Mouse (Mus musculus): Measurements from ENCODE around the gene Mef2b. TPM values are rescaled to one million over a fixed set of nuclear protein-coding genes. Genes with fewer than 3 reads are reported as not detected.
A peak's percentile ranks its signal among the peaks of the same experiment; 100 is the strongest.

Gene Mef2b
- total RNA-seq, 2 experiments from 2014 or later: 0.26 to 0.56 TPM

DNA sequence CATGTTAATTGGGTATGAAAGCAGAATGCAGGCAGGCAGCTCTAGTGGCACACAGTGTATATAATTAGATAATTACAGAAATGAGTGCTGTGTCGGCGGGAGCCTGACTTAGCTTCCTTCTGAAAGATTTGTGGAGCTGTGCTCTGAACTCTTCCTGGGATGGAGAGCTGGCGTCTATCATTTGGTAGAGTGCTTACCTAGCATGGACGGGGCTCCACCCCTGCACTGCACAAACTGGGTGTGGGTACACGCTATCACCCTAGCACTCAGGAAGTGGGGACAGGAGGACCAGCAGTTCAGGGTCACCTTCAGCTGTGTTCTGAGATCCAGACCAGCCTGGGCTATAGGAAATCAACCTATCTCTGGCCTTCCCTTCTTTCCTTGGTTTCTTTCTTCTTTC, 33.8 kb downstream of the Mef2b start:
- no peak for DNase-seq (ENCODE audit: low spot score in 2 of 2)

DNA sequence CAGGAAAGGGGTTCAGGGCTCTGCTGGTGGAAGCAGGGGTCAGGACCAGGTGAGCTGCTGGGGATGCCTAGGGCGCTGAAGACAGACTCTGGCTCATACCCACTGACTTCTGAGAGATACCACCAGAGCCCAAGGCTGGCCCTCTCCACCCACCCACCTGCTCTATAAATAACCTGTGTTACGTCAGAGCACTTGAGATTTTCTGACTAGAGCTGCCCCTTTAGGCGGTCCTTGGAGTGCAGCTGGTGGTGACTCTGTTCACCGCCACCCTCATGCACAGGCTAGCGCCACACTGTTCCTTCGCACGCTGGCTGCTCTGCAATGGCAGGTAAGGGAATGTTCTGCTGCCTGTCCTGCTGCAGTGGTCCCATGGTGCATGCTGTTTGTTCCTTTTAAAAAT, 34.6 kb downstream of the Mef2b start:
- no peak for DNase-seq (ENCODE audit: low spot score in 2 of 2)

DNA sequence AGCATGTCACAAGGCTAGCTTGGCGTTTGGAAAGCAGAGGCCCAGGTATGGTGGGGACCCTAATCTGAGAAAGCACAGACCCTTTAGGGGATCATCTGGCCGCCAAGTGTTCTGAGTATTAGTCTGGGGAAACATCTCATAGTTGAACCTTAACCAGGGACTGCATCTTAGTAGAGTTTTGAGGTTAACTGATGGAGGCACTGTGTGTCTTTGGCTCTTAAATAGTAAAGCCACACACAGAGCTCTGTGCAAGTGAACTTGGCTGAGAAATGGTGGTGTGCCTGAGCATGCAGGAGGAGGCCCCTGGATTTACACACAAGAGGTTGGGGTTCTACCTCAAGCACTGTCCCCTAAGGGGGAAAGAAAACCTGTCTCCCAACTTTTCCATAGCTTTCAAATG, 38.7 kb downstream of the Mef2b start:
- no peak for DNase-seq (ENCODE audit: low spot score in 2 of 2)

DNA sequence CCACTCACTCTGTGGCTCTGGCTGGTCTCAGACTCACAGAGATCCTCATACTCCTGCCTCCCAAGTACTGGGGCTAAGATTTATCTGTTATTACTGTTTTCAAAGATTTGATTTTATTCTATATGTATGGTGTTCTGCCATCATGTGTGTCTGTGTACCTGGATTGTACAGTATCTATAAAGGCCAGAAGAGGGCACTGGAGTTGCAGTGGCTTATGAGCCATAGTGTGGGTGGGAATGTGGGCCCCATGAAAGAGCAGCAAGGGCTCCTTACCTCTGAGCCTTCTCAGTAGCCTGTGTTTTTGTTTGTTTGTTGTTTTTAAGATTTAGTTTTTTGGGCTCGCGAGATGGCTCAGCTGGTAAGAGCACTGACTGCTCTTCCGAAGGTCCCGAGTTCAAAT, 39.6 kb downstream of the Mef2b start:
- DNase-seq (ENCODE audit: low spot score in 2 of 2): no peak

DNA sequence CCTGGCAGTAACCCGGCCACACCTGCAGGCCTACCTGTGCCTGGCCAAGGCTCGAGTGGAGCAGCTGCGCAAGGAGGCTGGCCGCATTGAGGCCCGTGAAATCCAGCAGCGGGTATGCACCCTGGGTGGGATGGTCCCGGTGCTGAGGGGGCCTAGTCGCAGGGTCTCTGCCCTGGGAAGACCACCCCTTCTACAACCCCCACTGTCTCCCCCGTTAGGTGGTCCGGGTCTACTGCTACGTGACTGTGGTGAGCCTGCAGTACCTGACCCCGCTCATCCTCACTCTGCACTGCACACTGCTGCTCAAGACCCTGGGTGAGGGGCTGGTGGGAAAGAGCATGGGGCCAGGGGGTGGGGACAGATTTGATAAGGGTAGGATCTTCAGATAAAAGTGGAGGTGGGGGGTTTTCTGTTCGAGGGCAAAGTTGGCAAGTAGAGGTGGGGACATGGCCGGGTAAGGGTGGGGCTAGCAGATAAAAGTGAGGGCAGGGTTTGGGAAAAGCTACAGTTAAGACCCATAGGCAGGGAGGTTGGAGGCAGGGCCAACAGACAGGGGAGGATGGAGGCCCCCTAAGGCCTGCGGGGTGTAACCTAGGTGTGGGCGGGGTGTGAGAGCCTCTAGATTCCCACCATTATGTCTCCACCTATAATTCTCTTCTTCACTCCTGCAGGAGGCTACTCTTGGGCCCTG, 41.8 kb downstream of the Mef2b start:
- DNase-seq (ENCODE audit: low spot score in 2 of 2): no peak

DNA sequence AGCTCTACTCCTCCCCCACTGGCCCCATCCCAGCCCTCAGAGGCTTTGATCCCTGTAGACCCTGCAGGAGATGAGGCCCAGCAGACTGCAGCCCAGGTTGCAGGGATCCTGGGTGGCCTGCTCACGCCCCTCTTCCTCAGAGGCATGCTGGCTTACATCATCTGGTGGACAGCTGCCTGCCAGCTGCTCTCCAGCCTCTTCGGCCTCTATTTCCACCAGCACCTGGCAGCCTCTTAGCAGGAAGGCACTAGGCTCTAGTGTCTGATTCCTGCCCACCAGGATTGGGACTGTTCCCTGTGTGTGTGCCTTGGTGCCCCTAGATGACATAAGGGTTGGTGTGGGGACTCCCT, 42.4 kb downstream of the Mef2b start:
- no peak for DNase-seq (ENCODE audit: low spot score in 2 of 2)

DNA sequence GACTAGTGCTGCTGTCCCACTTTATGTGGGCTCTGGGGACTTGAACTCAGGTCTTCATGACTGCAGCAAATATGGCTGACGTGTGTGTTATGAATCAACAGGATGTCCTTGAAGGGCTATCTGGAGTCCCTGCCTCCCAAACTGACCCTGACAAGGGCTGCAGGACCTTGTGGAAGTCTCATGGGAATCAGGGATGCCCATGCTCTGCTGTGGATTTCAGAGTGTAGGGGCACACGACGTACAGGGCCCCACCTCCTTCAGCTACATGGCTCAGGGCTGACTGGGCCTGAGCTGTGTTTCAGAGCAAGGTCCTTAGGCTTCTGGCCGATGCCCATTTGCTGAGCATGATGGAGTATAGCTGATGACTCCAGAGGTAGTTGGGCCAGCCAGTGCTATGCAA, 43.7 kb downstream of the Mef2b start:
- DNase-seq (ENCODE audit: low spot score in 2 of 2): no peak

DNA sequence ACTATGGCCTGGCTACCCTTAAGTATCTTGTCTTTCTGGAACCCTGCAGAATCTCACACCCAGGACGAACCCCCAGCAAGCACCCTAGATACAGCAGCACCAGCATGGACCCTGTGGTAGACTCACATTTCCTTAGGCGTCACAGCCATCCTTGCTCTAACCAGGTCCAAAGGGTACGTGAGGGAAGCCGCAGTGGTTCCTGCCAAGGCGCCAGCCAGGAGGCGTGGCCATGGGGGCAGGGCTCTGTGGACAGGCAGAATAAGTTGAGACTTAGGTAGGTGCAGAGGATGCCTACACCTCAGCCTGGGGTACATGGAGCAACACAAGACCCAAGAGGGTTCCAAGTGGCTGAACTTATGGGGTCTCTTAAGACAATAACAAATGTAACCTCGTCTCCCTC, 49.2 kb downstream of the Mef2b start:
- DNase-seq (ENCODE audit: low spot score in 2 of 2): no peak

DNA sequence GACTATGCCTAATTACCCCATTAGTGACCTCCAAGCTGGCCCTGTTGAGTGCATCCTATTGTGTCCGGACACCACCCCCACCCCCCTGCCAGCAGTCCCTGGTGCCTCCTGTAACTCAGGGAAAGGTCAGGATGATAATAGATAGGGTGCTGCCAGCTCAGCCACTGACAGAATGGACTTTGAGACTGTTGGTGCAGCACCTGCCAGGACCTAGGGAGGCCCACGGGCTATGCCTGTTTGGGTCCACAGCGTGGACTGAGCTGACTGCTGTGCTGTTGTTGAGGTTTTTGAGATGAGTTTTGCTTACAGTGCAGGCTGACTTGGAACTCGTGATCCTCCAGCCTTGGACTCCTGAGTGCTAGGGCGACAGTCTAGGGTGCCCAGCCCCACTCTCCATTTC, 53.7 kb downstream of the Mef2b start:
- no peak for DNase-seq (ENCODE audit: low spot score in 2 of 2)

DNA sequence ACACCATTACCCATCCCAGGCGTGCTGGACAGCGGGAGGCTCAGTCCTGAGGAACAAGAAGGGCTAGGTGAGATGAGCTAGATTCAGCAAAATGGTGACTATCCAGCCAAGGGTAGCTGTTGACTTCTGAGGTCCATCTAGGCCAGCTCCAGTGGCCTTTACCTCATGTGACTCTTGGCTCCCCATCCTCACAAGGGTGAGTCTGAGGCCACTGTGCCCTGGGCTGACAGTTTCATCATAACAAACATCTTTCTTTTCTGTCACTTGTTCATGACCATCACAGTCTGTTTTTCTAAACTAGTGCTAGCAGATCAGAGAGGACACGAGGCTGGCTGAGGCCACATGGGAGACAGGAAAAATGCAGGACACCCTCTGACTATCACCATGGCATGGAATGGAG, 54.7 kb downstream of the Mef2b start:
- DNase-seq (ENCODE audit: low spot score in 2 of 2): no peak

DNA sequence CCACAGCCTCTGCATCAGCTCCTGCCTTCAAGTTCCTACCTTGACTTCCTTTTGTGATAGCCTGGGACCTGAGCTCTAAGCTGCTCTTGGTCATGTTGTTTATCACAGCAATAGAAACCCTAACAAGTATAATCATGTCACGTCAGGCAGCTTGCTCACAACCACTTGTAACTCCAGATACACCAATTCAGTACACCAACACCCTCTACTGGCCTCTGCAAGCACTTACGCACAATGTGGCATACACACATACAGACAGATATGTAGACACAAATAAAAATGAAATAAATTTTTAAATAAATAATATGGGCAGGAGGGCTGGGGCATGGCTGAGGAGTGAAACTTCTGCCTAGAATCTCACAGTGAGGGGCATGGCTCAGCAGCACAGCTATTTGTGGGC, 56.3 kb downstream of the Mef2b start:
- no peak for DNase-seq (ENCODE audit: low spot score in 2 of 2)

DNA sequence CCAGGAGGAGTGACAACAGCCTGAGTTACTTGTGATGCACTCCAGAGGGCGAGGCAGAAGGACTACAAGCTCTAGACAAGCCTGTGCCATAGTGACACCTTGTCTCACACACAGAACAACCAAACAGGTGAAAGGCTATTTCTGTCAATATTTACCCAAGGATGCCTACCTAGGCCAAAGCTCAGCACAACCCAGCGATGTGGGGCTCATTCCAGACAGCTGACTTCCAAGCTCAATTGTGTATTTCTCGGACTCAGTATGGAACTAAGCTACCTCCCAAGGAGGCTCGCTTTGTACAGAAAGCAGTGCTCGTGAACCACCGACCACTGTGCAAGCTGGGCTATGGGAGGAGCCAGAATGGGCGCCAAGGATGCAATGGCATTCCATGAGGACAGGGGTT, 58.1 kb downstream of the Mef2b start:
- DNase-seq (ENCODE audit: low spot score in 2 of 2): no peak

DNA sequence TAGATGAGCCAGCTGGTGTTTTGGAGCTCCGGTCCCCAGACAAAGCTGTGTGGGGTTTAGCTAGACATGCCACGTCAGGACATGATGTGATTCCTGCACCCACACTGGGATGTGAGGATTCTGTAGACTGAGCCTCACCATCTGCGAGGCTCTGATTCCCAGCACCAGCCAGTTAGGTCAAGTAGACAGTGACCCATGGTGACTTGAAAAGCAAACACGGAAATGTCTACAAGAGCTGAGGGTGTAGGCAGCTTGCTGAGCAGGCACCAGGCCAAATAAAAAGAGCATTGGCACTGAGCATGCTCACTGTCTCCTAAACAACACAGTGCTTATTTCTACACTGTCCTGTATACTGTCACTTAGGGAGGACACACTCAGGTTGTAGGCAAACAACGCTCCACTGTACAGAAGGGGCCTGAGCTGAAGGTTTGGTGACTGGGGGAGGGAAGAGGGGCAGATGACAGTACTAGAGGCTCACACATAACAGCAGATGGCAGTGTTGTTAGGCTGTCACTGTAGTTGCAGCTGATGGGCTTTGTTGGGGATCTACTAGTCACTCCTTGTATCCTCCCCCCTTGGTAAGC, 60.7 kb downstream of the Mef2b start:
- DNase-seq (ENCODE audit: low spot score in 2 of 2): no peak

DNA sequence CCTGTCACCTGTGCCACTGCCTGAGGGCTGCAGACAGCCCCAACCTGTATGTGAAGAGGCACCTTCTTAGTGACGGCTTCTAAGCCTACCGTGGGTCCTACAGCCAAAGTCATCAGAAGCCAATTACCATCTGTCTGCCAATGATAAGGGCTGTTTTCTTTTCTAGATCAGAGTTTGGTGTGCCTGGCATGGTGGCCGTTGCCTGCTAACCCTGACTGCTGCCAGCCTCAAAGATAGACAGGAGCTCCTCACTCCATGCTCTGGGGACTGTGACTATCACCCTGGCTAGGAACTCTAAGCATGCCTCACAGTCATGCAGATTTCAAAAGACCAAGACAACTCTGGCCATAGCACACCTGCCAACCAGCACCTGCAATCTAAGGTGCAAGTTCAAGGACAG, 61.9 kb downstream of the Mef2b start:
- no peak for DNase-seq (ENCODE audit: low spot score in 2 of 2)

DNA sequence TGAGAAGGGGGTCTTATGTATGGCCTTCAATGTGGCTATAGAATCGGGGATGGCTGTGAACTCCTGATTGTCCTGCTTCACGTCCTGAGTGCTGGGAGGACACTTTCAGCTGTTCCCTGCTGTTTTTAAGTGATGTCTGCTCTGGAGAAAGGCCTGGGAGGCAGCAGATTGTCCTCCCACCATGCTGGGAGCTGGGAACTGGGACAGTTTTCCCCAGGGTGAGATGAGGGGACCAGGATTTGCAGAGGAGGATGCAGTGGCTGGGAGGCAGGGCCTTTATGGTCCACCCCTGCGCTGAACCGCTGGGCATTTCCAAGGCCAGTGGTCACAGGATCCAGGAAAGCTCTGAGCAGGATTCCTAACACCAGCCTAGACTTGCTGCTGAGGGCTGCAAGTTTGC, 63.6 kb downstream of the Mef2b start:
- no peak for DNase-seq (ENCODE audit: low spot score in 2 of 2)

DNA sequence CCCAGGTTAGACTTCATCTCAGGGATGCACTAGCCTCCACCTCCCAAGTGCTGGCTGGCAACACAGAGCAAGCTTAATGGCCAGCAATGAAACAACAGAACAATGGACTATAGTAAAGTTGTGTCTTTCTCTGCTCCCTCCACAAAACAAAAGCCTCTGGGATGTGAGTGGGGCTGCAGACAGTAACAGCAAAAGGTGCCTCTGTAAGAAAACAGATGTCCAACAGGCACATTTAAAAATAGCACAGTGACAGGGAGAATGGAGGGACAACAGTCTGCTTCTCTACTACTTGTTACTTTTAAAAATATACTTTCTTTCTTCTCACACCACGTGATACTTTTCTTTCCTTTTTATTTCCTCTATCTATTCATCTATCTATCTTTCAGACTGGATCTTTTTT, 65.2 kb downstream of the Mef2b start:
- DNase-seq (ENCODE audit: low spot score in 2 of 2): no peak

DNA sequence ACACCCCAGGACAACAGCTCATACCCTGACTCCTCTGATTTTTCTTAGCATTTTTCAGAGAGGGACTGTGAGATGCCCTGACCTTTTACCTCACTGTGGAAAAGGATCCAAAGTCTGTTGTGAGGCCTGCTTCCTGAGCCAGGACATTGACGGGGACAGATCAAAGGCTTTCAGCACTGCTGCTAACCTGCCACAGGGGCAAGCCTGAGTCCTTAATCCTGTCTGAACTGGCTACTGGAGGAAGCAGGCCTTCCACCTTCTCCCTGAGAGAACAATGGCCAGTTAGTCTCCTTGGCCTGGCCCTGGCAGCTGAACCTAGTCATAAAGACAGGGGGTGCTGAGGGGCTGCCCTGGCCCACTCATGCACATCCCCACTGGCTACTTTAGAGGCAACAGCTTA, 68.6 kb downstream of the Mef2b start:
- no peak for DNase-seq (ENCODE audit: low spot score in 2 of 2)

DNA sequence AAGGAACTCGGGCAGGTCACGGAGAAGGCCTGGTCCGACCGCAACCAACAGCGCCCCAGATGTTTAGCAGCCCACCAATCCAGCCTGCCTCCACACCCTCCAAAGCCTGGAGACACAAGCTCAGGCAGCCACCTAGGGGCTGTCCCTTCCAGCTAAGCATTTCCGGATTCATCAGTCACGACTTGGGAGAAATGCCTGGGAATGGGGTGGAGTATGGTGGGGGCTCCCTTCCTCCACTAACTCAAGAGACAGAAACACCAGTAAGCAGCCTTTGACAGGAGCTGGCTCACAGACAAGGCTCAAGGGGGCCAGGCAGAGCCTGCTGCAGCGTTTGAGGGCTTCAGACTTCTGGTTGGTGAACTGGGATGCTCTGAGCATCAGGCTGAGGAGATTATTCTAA, 71.0 kb downstream of the Mef2b start:
- no peak for DNase-seq (ENCODE audit: low spot score in 2 of 2)

DNA sequence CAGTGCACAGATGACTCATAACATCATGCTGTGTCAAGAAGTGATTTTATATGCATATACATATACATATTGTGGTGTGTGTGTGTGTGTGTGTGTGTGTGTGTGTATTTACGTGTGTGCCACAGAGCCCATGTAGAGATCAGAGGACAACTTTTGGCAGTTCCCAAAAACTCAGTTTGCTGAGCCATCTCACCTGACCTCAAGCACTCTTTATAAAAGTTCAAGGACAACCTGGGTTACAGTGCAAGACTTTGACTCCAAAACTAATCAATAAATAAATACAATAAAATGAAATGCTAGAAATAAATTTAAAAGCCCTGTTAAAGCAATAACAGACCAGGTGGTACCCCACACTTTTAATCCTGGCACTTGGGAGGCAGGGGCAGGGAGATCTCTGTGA, 71.8 kb downstream of the Mef2b start:
- no peak for DNase-seq (ENCODE audit: low spot score in 2 of 2)

DNA sequence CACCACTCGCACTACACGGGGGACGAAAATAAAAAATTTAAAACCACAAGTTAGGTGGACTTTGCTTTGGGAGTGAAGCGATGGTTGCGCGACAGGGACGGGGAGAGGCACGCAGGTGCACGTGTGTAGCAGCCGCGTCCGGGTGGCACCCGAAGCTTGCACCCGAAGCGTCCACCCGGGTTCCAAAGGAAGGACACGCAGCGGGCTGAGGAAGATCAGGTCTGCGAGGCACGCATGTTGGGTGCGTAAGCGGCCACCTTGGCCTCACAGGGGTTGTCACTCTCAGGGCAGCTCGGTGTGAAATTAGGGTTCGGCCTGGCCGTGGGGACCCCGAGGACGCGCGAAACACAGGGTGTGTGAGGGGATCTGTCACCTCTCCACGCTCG, 72.2 kb downstream of the Mef2b start:
- no peak for DNase-seq (ENCODE audit: low spot score in 2 of 2)

DNA sequence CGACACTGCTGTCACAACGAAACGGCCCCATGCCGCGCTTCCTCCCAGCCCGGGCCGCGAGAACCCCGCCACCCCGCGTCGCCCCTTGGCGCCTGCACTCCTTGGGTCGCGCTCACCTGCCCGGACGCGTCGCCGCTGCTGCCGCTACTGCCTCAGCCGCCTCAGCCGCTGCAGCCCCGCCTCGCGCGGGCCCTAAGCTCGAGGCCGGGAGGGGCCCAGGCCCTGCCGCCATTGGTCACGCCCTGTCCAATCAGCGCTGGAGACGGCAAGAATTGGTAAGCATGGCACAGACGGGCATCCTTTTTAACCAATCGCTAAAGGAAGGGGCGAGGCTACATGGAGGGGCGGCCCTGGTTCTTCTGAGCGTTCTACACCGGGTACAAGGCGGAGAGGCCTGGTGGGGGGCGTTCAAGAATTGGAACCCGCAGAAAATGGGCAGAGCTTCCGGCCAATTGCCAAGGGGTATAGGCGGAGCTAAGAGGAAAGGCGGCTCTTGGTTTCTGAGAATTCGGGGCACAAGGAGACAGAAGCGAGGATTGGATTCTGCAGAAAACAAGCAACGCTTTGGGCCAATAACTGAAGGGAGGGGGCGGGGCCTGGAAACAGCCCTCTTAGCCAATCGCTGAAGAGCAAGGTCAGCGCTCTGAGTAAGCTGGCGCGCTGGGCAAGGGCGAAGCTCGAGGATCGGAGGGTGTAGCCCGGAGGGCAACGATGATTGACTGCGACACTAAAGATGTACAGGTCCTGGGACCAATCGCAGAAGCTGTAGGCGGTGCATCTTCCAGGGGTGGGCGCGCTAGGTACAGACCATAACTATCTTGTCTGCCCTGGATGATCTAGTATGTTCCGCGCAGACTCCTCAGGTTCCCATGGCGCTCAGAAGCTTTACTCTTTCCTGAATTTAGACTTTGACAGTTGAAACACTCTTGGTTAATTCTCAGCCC, 72.9 kb downstream of the Mef2b start, which contains the start of gene Slc25a42:
TSS of gene Slc25a42 (minus strand) at position 194 of the 944 bp plus-strand sequence.
- peak; percentile 86 to 96 for DNase-seq (ENCODE audit: low spot score in 2 of 2)

DNA sequence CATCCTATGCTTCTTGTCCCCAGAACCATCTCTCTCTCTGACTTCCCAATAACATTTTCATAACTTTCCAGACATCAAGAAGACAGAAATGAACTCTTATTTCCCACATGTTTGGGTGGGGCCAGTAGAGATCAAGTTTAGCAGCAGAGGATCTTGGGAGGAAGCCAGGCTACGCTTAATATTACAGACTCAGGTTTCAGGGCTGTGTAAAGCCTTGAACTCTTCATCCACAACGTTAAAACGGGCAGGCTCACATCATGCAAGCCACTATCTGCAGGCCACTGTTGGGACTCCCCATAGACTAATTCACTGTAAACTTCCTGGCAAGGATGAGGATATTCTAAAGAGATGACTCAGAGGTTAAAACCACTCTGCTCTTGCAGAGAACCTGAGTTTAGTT, 74.9 kb downstream of the Mef2b start:
- DNase-seq (ENCODE audit: low spot score in 2 of 2): no peak
